Mouse (Mus musculus): Measurements from ENCODE around the gene Upk1b.
"Not testable (repeated sequence)": the region's sequence is repeated elsewhere in the genome, so short reads cannot be mapped to it uniquely, and the experiment has no call there.

Upk1b gene

GRCm38 (mm10) chr16:38800091-38800490 is at the start of gene Upk1b:
TSS of gene Upk1b (minus strand) at chr16:38800328.
- no peak for DNase-seq (ENCODE audit: low read depth, low spot score)

GRCm38 (mm10) chr16:38828649-38829048 is 28.5 kb upstream of the Upk1b start, which contains the start of gene 4930435E12Rik:
TSS of gene 4930435E12Rik (minus strand) at chr16:38828749.
- DNase-seq (ENCODE audit: low read depth, low spot score): no peak

GRCm38 (mm10) chr16:38812521-38812920 is 12.4 kb upstream of the Upk1b start:
- DNase-seq (ENCODE audit: low read depth, low spot score): no peak

GRCm38 (mm10) chr16:38810196-38810595 is 10.1 kb upstream of the Upk1b start:
- DNase-seq (ENCODE audit: low read depth, low spot score): no peak

- not testable (repeated sequence) for DNase-seq (ENCODE audit: low read depth, low spot score)
These were observed 7.7 kb upstream of the Upk1b start for GRCm38 (mm10) chr16:38807796-38808195.

GRCm38 (mm10) chr16:38798957-38799450 is 1.1 kb downstream of the Upk1b start:
- DNase-seq (ENCODE audit: low read depth, low spot score): no peak

GRCm38 (mm10) chr16:38793120-38793519 is 7.0 kb downstream of the Upk1b start:
- no peak for DNase-seq (ENCODE audit: low read depth, low spot score)

- no peak for DNase-seq (ENCODE audit: low read depth, low spot score)
These were observed 10.2 kb downstream of the Upk1b start for GRCm38 (mm10) chr16:38789966-38790365.

- no peak for DNase-seq (ENCODE audit: low read depth, low spot score)
These were observed 11.1 kb downstream of the Upk1b start for GRCm38 (mm10) chr16:38789016-38789415.

GRCm38 (mm10) chr16:38785301-38785700 is 14.8 kb downstream of the Upk1b start:
- no peak for DNase-seq (ENCODE audit: low read depth, low spot score)

GRCm38 (mm10) chr16:38782524-38783067 is 17.5 kb downstream of the Upk1b start:
- DNase-seq (ENCODE audit: low read depth, low spot score): no peak

GRCm38 (mm10) chr16:38781946-38782345 is 18.2 kb downstream of the Upk1b start:
- no peak for DNase-seq (ENCODE audit: low read depth, low spot score)

- no peak for DNase-seq (ENCODE audit: low read depth, low spot score)
These were observed 19.1 kb downstream of the Upk1b start for GRCm38 (mm10) chr16:38780960-38781572.

GRCm38 (mm10) chr16:38776342-38776741 is 23.8 kb downstream of the Upk1b start:
- DNase-seq (ENCODE audit: low read depth, low spot score): no peak

- DNase-seq (ENCODE audit: low read depth, low spot score): no peak
These were observed 25.0 kb downstream of the Upk1b start for GRCm38 (mm10) chr16:38774964-38775746.

- no peak for DNase-seq (ENCODE audit: low read depth, low spot score)
These were observed 27.1 kb downstream of the Upk1b start for GRCm38 (mm10) chr16:38772906-38773496.

GRCm38 (mm10) chr16:38771145-38771544 is 29.0 kb downstream of the Upk1b start:
- DNase-seq (ENCODE audit: low read depth, low spot score): no peak

GRCm38 (mm10) chr16:38769529-38769928 is 30.6 kb downstream of the Upk1b start:
- no peak for DNase-seq (ENCODE audit: low read depth, low spot score)

- no peak for DNase-seq (ENCODE audit: low read depth, low spot score)
These were observed 31.7 kb downstream of the Upk1b start for GRCm38 (mm10) chr16:38768386-38768785.

- DNase-seq (ENCODE audit: low read depth, low spot score): peak; percentile 48
These were observed 32.4 kb downstream of the Upk1b start for GRCm38 (mm10) chr16:38767761-38768160.

- DNase-seq (ENCODE audit: low read depth, low spot score): no peak
These were observed 33.5 kb downstream of the Upk1b start for GRCm38 (mm10) chr16:38766671-38767070.

GRCm38 (mm10) chr16:38763508-38763907 is 36.6 kb downstream of the Upk1b start:
- DNase-seq (ENCODE audit: low read depth, low spot score): no peak
